Mouse (Mus musculus) hindbrain, embryonic 12.5 days (tissue): ENCODE results near the gene P3h2. TPM values are rescaled to one million over a fixed set of nuclear protein-coding genes. Genes with fewer than 3 reads are reported as not detected.
A peak's percentile ranks its signal among the peaks of the same experiment; 100 is the strongest.

ENCODE experiments used
- ATAC-seq: fragments of 200-750 bp; cut with Nextera tagmentation; 2 replicates; pipeline ENCODE4 v1.8.0; 2017; ENCODE audit warnings: moderate TSS enrichment; ENCODE audit not compliant: low FRiP score
- H3K27ac ChIP-seq: fragments of 300-500 bp; sonication (generic); 2 replicates; pipeline ENCODE4 v1.5.1; 2016; ENCODE audit warnings: mild to moderate bottlenecking
- H3K27me3 ChIP-seq: fragments of 300-500 bp; sonication (generic); 2 replicates; pipeline ENCODE4 v1.6.1; 2016; ENCODE audit warnings: mild to moderate bottlenecking
- H3K36me3 ChIP-seq: fragments of 300-500 bp; sonication (generic); 2 replicates; pipeline ENCODE4 v1.6.1; 2016; ENCODE audit warnings: mild to moderate bottlenecking
- H3K4me1 ChIP-seq: fragments of 300-500 bp; sonication (generic); 2 replicates; pipeline ENCODE4 v1.6.1; 2016
- H3K4me2 ChIP-seq: fragments of 300-500 bp; sonication (generic); replicated peaks from 2 replicates; pipeline ENCODE4 v1.6.1; 2016; ENCODE audit warnings: mild to moderate bottlenecking
- H3K4me3 ChIP-seq: fragments of 300-500 bp; sonication (generic); 2 replicates; pipeline ENCODE4 v1.5.1; 2016; ENCODE audit warnings: mild to moderate bottlenecking
- H3K9ac ChIP-seq: fragments of 300-500 bp; sonication (generic); 2 replicates; pipeline ENCODE4 v1.6.1; 2016; ENCODE audit warnings: mild to moderate bottlenecking, moderate library complexity
- H3K9me3 ChIP-seq: fragments of 300-500 bp; sonication (generic); replicated peaks from 2 replicates; pipeline ENCODE4 v1.6.1; 2016; ENCODE audit warnings: mild to moderate bottlenecking
- WGBS: fragments of 180-500 bp; shearing (Covaris S2); methylation state at CpG from one replicate; pipeline ENCODE4 v1.1.7; 2016; 5-methylcytosine and 5-hydroxymethylcytosine counted together
- polyA plus RNA-seq: library from polyadenylated mRNA; unstranded; fragments of >200 nt; fragmentation: Nextera tagmentation; extraction: Ambion mirVana; gene quantifications from 2 replicates; pipeline ENCODE4 v1.2.1, GENCODE M21; 2016

The P3h2 gene
- polyA plus RNA-seq, 1 experiment from 2014 or later, result 2.3 TPM

- Histone ChIP-seq H3K27me3 (no peaks in the 10 kb centered on the region), H3K9me3 (peaks cover 3% of the 10 kb centered on the region; the same call in 1 of the 2 replicates), H3K9ac (no peak overlapping the region), H3K27ac (no peak overlapping the region), H3K36me3 (no peaks in the 10 kb centered on the region), H3K4me2 (no peak overlapping the region), H3K4me3 (no peak overlapping the region), H3K4me1 (no peaks in the 10 kb centered on the region)
- ATAC-seq, result no peak
- 92% methylated on average over 5 of the region's 5 CpGs for WGBS
Observed at GRCm38 (mm10) chr16:26088976-26089375, 16.6 kb downstream of the P3h2 start.

- no peak for ATAC-seq
- Histone ChIP-seq H3K4me1 (no peaks in the 10 kb centered on the region), H3K27me3 (no peaks in the 10 kb centered on the region), H3K27ac (no peak overlapping the region), H3K4me2 (no peak overlapping the region), H3K9ac (no peak overlapping the region), H3K4me3 (no peak overlapping the region), H3K9me3 (peaks cover 3% of the 10 kb centered on the region; the same call in 1 of the 2 replicates), H3K36me3 (no peaks in the 10 kb centered on the region)
- 84% methylated on average over 1 of the region's 1 CpGs for WGBS
Observed at GRCm38 (mm10) chr16:26088240-26088639, 17.3 kb downstream of the P3h2 start.

GRCm38 (mm10) chr16:26086955-26087354 is 18.6 kb downstream of the P3h2 start:
- H3K4me3 ChIP-seq, result no peak overlapping the region
- H3K36me3 ChIP-seq, result no peaks in the 10 kb centered on the region
- no peak overlapping the region for H3K27ac ChIP-seq
- no peak overlapping the region for H3K9ac ChIP-seq
- ATAC-seq, result no peak
- peaks cover 3% of the 10 kb centered on the region; the same call in 1 of the 2 replicates for H3K9me3 ChIP-seq
- H3K27me3 ChIP-seq, result no peaks in the 10 kb centered on the region
- no peak overlapping the region for H3K4me2 ChIP-seq
- 94% methylated on average over 1 of the region's 1 CpGs for WGBS
- H3K4me1 ChIP-seq, result no peaks in the 10 kb centered on the region

- H3K4me3 ChIP-seq, result no peak overlapping the region
- H3K9ac ChIP-seq, result no peak overlapping the region
- no peaks in the 10 kb centered on the region for H3K4me1 ChIP-seq
- H3K4me2 ChIP-seq, result no peak overlapping the region
- ATAC-seq, result no peak
- WGBS, result 60% methylated on average over 2 of the region's 2 CpGs
- no peaks in the 10 kb centered on the region for H3K36me3 ChIP-seq
- no peaks in the 10 kb centered on the region; the same call in 1 of the 2 replicates for H3K9me3 ChIP-seq
- H3K27ac ChIP-seq, result no peak overlapping the region
- no peaks in the 10 kb centered on the region for H3K27me3 ChIP-seq
Observed at GRCm38 (mm10) chr16:26085160-26085559, 20.4 kb downstream of the P3h2 start.

GRCm38 (mm10) chr16:26082831-26083230 is 22.8 kb downstream of the P3h2 start:
- H3K36me3 ChIP-seq, result no peaks in the 10 kb centered on the region
- no peak overlapping the region for H3K27ac ChIP-seq
- H3K9ac ChIP-seq, result no peak overlapping the region
- peaks cover 11% of the 10 kb centered on the region for H3K4me1 ChIP-seq
- no peak for ATAC-seq
- H3K4me2 ChIP-seq, result no peak overlapping the region
- H3K4me3 ChIP-seq, result no peak overlapping the region
- H3K9me3 ChIP-seq, result no peaks in the 10 kb centered on the region
- H3K27me3 ChIP-seq, result no peaks in the 10 kb centered on the region
- WGBS, result 87% methylated on average over 1 of the region's 1 CpGs

GRCm38 (mm10) chr16:26082391-26082790 is 23.2 kb downstream of the P3h2 start:
- ATAC-seq, result no peak
- Histone ChIP-seq H3K36me3 (no peaks in the 10 kb centered on the region), H3K27ac (no peak overlapping the region), H3K4me1 (peaks cover 15% of the 10 kb centered on the region), H3K27me3 (no peaks in the 10 kb centered on the region), H3K9ac (no peak overlapping the region), H3K4me2 (no peak overlapping the region), H3K4me3 (no peak overlapping the region), H3K9me3 (no peaks in the 10 kb centered on the region)

- Histone ChIP-seq H3K4me3 (no peak overlapping the region), H3K27ac (no peak overlapping the region), H3K4me1 (peaks cover 19% of the 10 kb centered on the region), H3K36me3 (no peaks in the 10 kb centered on the region), H3K9me3 (no peaks in the 10 kb centered on the region), H3K9ac (no peak overlapping the region), H3K4me2 (no peak overlapping the region), H3K27me3 (no peaks in the 10 kb centered on the region)
- WGBS, result 7% methylated on average over 7 of the region's 7 CpGs
- ATAC-seq, result no peak
Observed at GRCm38 (mm10) chr16:26078923-26079351, 26.6 kb downstream of the P3h2 start.

- Histone ChIP-seq H3K27me3 (no peaks in the 10 kb centered on the region), H3K4me1 (peaks cover 19% of the 10 kb centered on the region), H3K9me3 (no peaks in the 10 kb centered on the region), H3K9ac (no peak overlapping the region), H3K4me2 (no peak overlapping the region), H3K27ac (peak overlapping the region; percentile 46), H3K4me3 (no peak overlapping the region), H3K36me3 (no peaks in the 10 kb centered on the region)
- no peak for ATAC-seq
- WGBS, result 19% methylated on average over 2 of the region's 2 CpGs
Observed at GRCm38 (mm10) chr16:26078100-26078422, 27.5 kb downstream of the P3h2 start.

- Histone ChIP-seq H3K27me3 (no peaks in the 10 kb centered on the region), H3K9me3 (no peaks in the 10 kb centered on the region), H3K9ac (no peak overlapping the region), H3K4me2 (no peak overlapping the region), H3K4me3 (no peak overlapping the region), H3K27ac (peak overlapping the region; percentile 46), H3K4me1 (peaks cover 19% of the 10 kb centered on the region), H3K36me3 (no peaks in the 10 kb centered on the region)
- WGBS, result 50% methylated on average over 10 of the region's 10 CpGs
- ATAC-seq, result no peak; the same call in 1 of the 2 replicates
Observed at GRCm38 (mm10) chr16:26077246-26078099, 28.1 kb downstream of the P3h2 start.

- no peak overlapping the region for H3K4me2 ChIP-seq
- H3K9me3 ChIP-seq, result no peaks in the 10 kb centered on the region
- no peak for ATAC-seq
- no peak overlapping the region for H3K9ac ChIP-seq
- H3K36me3 ChIP-seq, result no peaks in the 10 kb centered on the region
- H3K4me3 ChIP-seq, result no peak overlapping the region
- H3K27ac ChIP-seq, result no peak overlapping the region
- H3K27me3 ChIP-seq, result no peaks in the 10 kb centered on the region
- peaks cover 19% of the 10 kb centered on the region for H3K4me1 ChIP-seq
Observed at GRCm38 (mm10) chr16:26075063-26075462, 30.5 kb downstream of the P3h2 start.

GRCm38 (mm10) chr16:26070376-26070775 is 35.2 kb downstream of the P3h2 start:
- WGBS, result 96% methylated on average over 3 of the region's 3 CpGs
- no peaks in the 10 kb centered on the region for H3K27me3 ChIP-seq
- no peak overlapping the region for H3K4me2 ChIP-seq
- H3K9me3 ChIP-seq, result no peaks in the 10 kb centered on the region
- no peak overlapping the region for H3K27ac ChIP-seq
- no peaks in the 10 kb centered on the region for H3K36me3 ChIP-seq
- H3K4me3 ChIP-seq, result no peak overlapping the region
- H3K4me1 ChIP-seq, result no peaks in the 10 kb centered on the region
- no peak overlapping the region for H3K9ac ChIP-seq
- no peak for ATAC-seq

GRCm38 (mm10) chr16:26065060-26065459 is 40.5 kb downstream of the P3h2 start:
- Histone ChIP-seq H3K36me3 (no peaks in the 10 kb centered on the region), H3K27me3 (no peaks in the 10 kb centered on the region), H3K4me1 (no peaks in the 10 kb centered on the region), H3K9ac (no peak overlapping the region), H3K27ac (no peak overlapping the region), H3K9me3 (no peaks in the 10 kb centered on the region), H3K4me2 (no peak overlapping the region), H3K4me3 (no peak overlapping the region)
- no peak for ATAC-seq
- 68% methylated on average over 6 of the region's 6 CpGs for WGBS
